Mouse (Mus musculus): Measurements from ENCODE around the gene Gsk3b. TPM values are rescaled to one million over a fixed set of nuclear protein-coding genes. Genes with fewer than 3 reads are reported as not detected.
"Not testable (repeated sequence)": the region's sequence is repeated elsewhere in the genome, so short reads cannot be mapped to it uniquely, and the experiment has no call there.

Gsk3b gene
- polyA plus RNA-seq, 1 experiment from 2014 or later: 28.1 TPM

DNA sequence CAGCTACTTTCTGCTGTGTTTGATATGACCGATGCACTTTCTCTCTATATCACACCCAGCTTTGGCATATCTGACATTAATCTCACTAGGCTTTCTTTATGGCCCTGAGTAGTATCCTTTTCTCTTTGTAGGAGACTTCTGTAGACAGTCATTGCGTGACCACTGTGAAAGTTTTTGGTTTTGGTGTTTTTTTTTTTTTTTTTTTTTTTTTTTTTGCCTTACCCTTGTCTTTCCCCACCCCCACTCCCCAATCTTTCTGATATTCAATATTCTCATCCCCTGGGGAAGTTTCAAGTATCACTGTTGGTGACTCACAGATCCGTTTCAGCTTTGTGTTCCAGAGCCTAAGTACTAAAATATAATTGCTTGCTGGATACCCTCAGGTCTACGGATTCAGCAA is 29.2 kb upstream of the Gsk3b start:
- TF ChIP-seq EP300 (optimal IDR thresholded peaks at IDR 0.05): no peak
- TF ChIP-seq CTCF (IDR thresholded peaks at IDR 0.05; ENCODE audit: low read depth): no peak
- ATAC-seq (ENCODE audit: low FRiP score, low TSS enrichment): no peak
- no peak overlapping the region for H3K4me3 ChIP-seq (ENCODE audit: low read depth, low read length)
- H3K36me3 ChIP-seq (ENCODE audit: control insufficient read depth, insufficient read depth, low read length): no peaks in the 10 kb centered on the region
- H3K9ac ChIP-seq (ENCODE audit: low read length): no peak overlapping the region
- H3K9me3 ChIP-seq (ENCODE audit: control insufficient read depth, low read length): no peaks in the 10 kb centered on the region
- H3K27ac ChIP-seq (replicated peaks): no peak overlapping the region
- DNase-seq (ENCODE audit: low spot score): no peak
- H3K4me2 ChIP-seq (replicated peaks; ENCODE audit: low read depth): no peak overlapping the region
- H3K4me1 ChIP-seq (replicated peaks; ENCODE audit: control insufficient read depth, insufficient read depth): no peaks in the 10 kb centered on the region
- WGBS: 84% methylated on average over 4 of the region's 4 CpGs
- no peaks in the 10 kb centered on the region for H3K27me3 ChIP-seq (ENCODE audit: control insufficient read depth, insufficient read depth, low read length)

DNA sequence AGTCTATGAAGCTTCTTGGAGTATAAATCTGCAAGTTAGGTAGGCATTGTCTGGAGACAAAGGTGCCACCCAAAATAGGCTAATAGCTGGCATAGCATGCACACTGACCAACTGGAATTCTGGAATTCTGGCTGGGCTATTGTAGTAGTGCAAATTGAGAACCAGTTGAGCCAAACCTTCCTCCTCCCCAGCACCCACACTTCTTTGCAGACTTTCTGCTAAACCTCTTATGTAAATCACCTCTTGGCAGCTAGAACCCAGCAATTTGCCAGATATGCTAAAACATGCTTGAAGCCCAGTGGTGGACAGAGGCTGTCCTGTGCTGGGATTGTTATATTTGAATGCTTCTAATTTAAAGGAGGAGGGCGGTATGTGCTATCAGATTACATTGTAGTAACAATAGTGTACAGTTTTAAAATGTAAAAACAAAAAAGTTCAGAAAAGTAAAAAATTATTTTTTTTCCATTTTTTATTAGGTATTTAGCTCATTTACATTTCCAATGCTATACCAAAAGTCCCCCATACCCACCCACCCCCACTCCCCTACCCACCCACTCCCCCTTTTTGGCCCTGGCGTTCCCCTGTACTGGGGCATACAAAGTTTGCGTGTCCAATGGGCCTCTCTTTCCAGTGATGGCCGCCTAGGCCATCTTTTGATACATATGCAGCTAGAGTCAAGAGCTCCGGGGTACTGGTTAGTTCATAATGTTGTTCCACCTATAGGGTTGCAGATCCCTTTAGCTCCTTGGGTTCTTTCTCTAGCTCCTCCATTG is 14.8 kb upstream of the Gsk3b start:
- not testable (repeated sequence) for H3K9ac ChIP-seq (ENCODE audit: low read length); H3K27me3 ChIP-seq (ENCODE audit: control insufficient read depth, insufficient read depth, low read length); DNase-seq (ENCODE audit: low spot score); ATAC-seq (ENCODE audit: low FRiP score, low TSS enrichment); H3K36me3 ChIP-seq (ENCODE audit: control insufficient read depth, insufficient read depth, low read length); H3K9me3 ChIP-seq (ENCODE audit: control insufficient read depth, low read length); H3K4me1 ChIP-seq (replicated peaks; ENCODE audit: control insufficient read depth, insufficient read depth); H3K4me3 ChIP-seq (ENCODE audit: low read depth, low read length); H3K4me2 ChIP-seq (replicated peaks; ENCODE audit: low read depth); H3K27ac ChIP-seq (replicated peaks)
- 73% methylated on average over 1 of the region's 5 CpGs for WGBS

DNA sequence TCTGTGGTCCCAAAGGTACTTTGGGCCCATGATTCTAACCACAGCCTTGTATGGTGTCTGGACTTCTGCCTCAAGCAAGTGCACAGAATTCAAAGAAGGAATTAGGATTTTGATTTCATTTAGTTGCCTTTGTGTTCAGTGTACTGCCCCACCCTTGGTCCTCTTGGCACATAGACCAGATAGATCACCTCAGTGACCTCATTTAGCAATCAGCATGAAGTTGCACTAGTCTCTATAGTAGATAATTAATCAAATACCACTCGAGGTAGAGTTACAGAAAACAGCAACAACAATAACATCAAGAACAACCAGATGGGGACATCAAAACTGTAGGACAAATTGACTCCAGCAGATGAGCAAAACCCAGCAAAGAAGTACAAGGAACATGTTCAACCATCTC is 8.6 kb upstream of the Gsk3b start:
- DNase-seq (ENCODE audit: low spot score) (no peak), ATAC-seq (ENCODE audit: low FRiP score, low TSS enrichment) (no peak)
- no peak overlapping the region for H3K27ac ChIP-seq (replicated peaks)
- no peaks in the 10 kb centered on the region for H3K4me1 ChIP-seq (replicated peaks; ENCODE audit: control insufficient read depth, insufficient read depth)
- no peaks in the 10 kb centered on the region for H3K9me3 ChIP-seq (ENCODE audit: control insufficient read depth, low read length)
- 42% methylated on average over 1 of the region's 1 CpGs for WGBS
- no peak overlapping the region for H3K4me3 ChIP-seq (ENCODE audit: low read depth, low read length)
- H3K27me3 ChIP-seq (ENCODE audit: control insufficient read depth, insufficient read depth, low read length): no peaks in the 10 kb centered on the region
- no peak overlapping the region for H3K4me2 ChIP-seq (replicated peaks; ENCODE audit: low read depth)
- no peaks in the 10 kb centered on the region for H3K36me3 ChIP-seq (ENCODE audit: control insufficient read depth, insufficient read depth, low read length)
- H3K9ac ChIP-seq (ENCODE audit: low read length): no peak overlapping the region
- TF ChIP-seq CTCF (IDR thresholded peaks at IDR 0.05; ENCODE audit: low read depth) (no peak), EP300 (optimal IDR thresholded peaks at IDR 0.05) (no peak)

- H3K36me3 ChIP-seq (ENCODE audit: control insufficient read depth, insufficient read depth, low read length): no peaks in the 10 kb centered on the region
- peak; percentile 26 for DNase-seq (ENCODE audit: low spot score)
These were observed 1.6 kb upstream of the Gsk3b start for GRCm38 (mm10) chr16:38087231-38087630.

GRCm38 (mm10) chr16:38087645-38088125 is 1.1 kb upstream of the Gsk3b start:
- Histone ChIP-seq H3K27me3 (ENCODE audit: control insufficient read depth, insufficient read depth, low read length) (no peaks in the 10 kb centered on the region), H3K4me1 (replicated peaks; ENCODE audit: control insufficient read depth, insufficient read depth) (no peaks in the 10 kb centered on the region), H3K36me3 (ENCODE audit: control insufficient read depth, insufficient read depth, low read length) (no peaks in the 10 kb centered on the region), H3K9ac (ENCODE audit: low read length) (peak overlapping the region; percentile 84), H3K9me3 (ENCODE audit: control insufficient read depth, low read length) (no peaks in the 10 kb centered on the region), H3K4me2 (replicated peaks; ENCODE audit: low read depth) (peak overlapping the region; percentile 74), H3K4me3 (ENCODE audit: low read depth, low read length) (peak overlapping the region; percentile 92), H3K27ac (replicated peaks) (peak overlapping the region; percentile 99)
- WGBS: 1% methylated on average over 11 of the region's 11 CpGs
- ATAC-seq (ENCODE audit: low FRiP score, low TSS enrichment) (no peak), DNase-seq (ENCODE audit: low spot score) (no peak)
- TF ChIP-seq CTCF (IDR thresholded peaks at IDR 0.05; ENCODE audit: low read depth): 0 out of 2 replicates have a peak, but pooled peaks have one; percentile 4
- TF ChIP-seq EP300 (optimal IDR thresholded peaks at IDR 0.05): no peak

More at GRCm38 (mm10) chr16:38087231-38087630, 1.6 kb upstream of the Gsk3b start:
- Histone ChIP-seq H3K9me3 (ENCODE audit: control insufficient read depth, low read length) (no peaks in the 10 kb centered on the region), H3K4me1 (replicated peaks; ENCODE audit: control insufficient read depth, insufficient read depth) (no peaks in the 10 kb centered on the region), H3K27ac (replicated peaks) (peak overlapping the region; percentile 99), H3K4me2 (replicated peaks; ENCODE audit: low read depth) (peak overlapping the region; percentile 74), H3K9ac (ENCODE audit: low read length) (peak overlapping the region; percentile 84), H3K27me3 (ENCODE audit: control insufficient read depth, insufficient read depth, low read length) (no peaks in the 10 kb centered on the region), H3K4me3 (ENCODE audit: low read depth, low read length) (peak overlapping the region; percentile 92)
- no peak for TF ChIP-seq CTCF (IDR thresholded peaks at IDR 0.05; ENCODE audit: low read depth)
- TF ChIP-seq EP300 (optimal IDR thresholded peaks at IDR 0.05): no peak
- 20% methylated on average over 10 of the region's 10 CpGs for WGBS
- no peak for ATAC-seq (ENCODE audit: low FRiP score, low TSS enrichment)

- ATAC-seq (ENCODE audit: low FRiP score, low TSS enrichment) (peak; percentile 70), DNase-seq (ENCODE audit: low spot score) (peak; percentile 89)
- Histone ChIP-seq H3K9ac (ENCODE audit: low read length) (peak overlapping the region; percentile 84), H3K4me3 (ENCODE audit: low read depth, low read length) (peak overlapping the region; percentile 92), H3K27ac (replicated peaks) (peak overlapping the region; percentile 99), H3K36me3 (ENCODE audit: control insufficient read depth, insufficient read depth, low read length) (no peaks in the 10 kb centered on the region), H3K9me3 (ENCODE audit: control insufficient read depth, low read length) (no peaks in the 10 kb centered on the region), H3K27me3 (ENCODE audit: control insufficient read depth, insufficient read depth, low read length) (no peaks in the 10 kb centered on the region), H3K4me2 (replicated peaks; ENCODE audit: low read depth) (peak overlapping the region; percentile 74), H3K4me1 (replicated peaks; ENCODE audit: control insufficient read depth, insufficient read depth) (no peaks in the 10 kb centered on the region)
- TF ChIP-seq CTCF (IDR thresholded peaks at IDR 0.05; ENCODE audit: low read depth) (0 out of 2 replicates have a peak, but pooled peaks have one; percentile 9), EP300 (optimal IDR thresholded peaks at IDR 0.05) (no peak)
- 0% methylated on average over 30 of the region's 40 CpGs for WGBS
These were observed 624 bp upstream of the Gsk3b start for GRCm38 (mm10) chr16:38088126-38088628.
